ENCODE assay signal across 8 mouse cellular contexts in genomic region chr4:155802741-155803339, GRCm38 (mm10). TPM values are rescaled to one million over a fixed set of nuclear protein-coding genes. Genes with fewer than 3 reads are reported as not detected.
DNase-seq lines count a peak whose midpoint lies in the region; ATAC-seq and TF ChIP-seq lines count a peak whose summit lies in the region.

Mrpl20 (plus strand) TSS chr4:155802878.

- peaks cover 17% of the 10 kb centered on the region for H3K79me2 ChIP-seq in liver, adult 2 months (ENCODE audit: control insufficient read depth, insufficient read depth, low read length)

- peaks cover 23% of the 10 kb centered on the region for H3K4me1 ChIP-seq in forebrain, embryonic 13.5 days
- H3K4me1 ChIP-seq in hindbrain, embryonic 10.5 days (replicated peaks) = peaks cover 23% of the 10 kb centered on the region
- peaks cover 10% of the 10 kb centered on the region for H3K4me1 ChIP-seq in liver, adult 2 months (ENCODE audit: control insufficient read depth, insufficient read depth, low read length)

- no peak for DNase-seq in layer of hippocampus, adult 8-10 months (ENCODE audit: low spot score in 2 of 2)
- no peak for DNase-seq in layer of hippocampus, adult 9-10 months (ENCODE audit: low spot score)
- DNase-seq in adrenal gland, adult 8-10 months = no peak
- no peak for DNase-seq in hindbrain, embryonic 10.5 days (ENCODE audit: low spot score)
- peak; percentile 44 for DNase-seq in liver, adult 2 months (ENCODE audit: extremely low read depth, low read depth, low spot score)
- peak; percentile 21 for DNase-seq in retina, postnatal 1 day
- no peak for DNase-seq in cerebellum, postnatal 10 days

- no peaks in the 10 kb centered on the region for H3K9me3 ChIP-seq in forebrain, embryonic 13.5 days (replicated peaks)
- H3K9me3 ChIP-seq in hindbrain, embryonic 10.5 days = no peaks in the 10 kb centered on the region

- no peaks in the 10 kb centered on the region for H3K27me3 ChIP-seq in forebrain, embryonic 13.5 days
- H3K27me3 ChIP-seq in hindbrain, embryonic 10.5 days (ENCODE audit: insufficient read depth, poor library complexity, severe bottlenecking) = no peaks in the 10 kb centered on the region
- H3K27me3 ChIP-seq in liver, adult 2 months (ENCODE audit: control insufficient read depth, insufficient read depth, low read length) = no peaks in the 10 kb centered on the region

- peak within 1 kb of the TSS; percentile 89 for H3K4me3 ChIP-seq in forebrain, embryonic 13.5 days
- H3K4me3 ChIP-seq in hindbrain, embryonic 10.5 days = peak within 1 kb of the TSS; percentile 85
- peak within 1 kb of the TSS; percentile 92 for H3K4me3 ChIP-seq in liver, adult 2 months (ENCODE audit: insufficient read depth, low read depth, low read length)

- H3K27ac ChIP-seq in forebrain, embryonic 13.5 days = peak within 1 kb of the TSS; percentile 42; the same call in 1 of the 2 replicates
- peak within 1 kb of the TSS; percentile 86 for H3K27ac ChIP-seq in hindbrain, embryonic 10.5 days
- H3K27ac ChIP-seq in liver, adult 2 months (replicated peaks; ENCODE audit: insufficient read depth, low read depth, low read length) = peak within 1 kb of the TSS; percentile 59

- H3K4me2 ChIP-seq in forebrain, embryonic 13.5 days = peak within 1 kb of the TSS; percentile 88

- no peak for TF ChIP-seq POLR2A in liver, adult 2 months (IDR thresholded peaks at IDR 0.05; ENCODE audit: extremely low read depth, insufficient read depth, low read length)

- peaks cover 14% of the 10 kb centered on the region for H3K36me3 ChIP-seq in forebrain, embryonic 13.5 days (ENCODE audit: poor library complexity, severe bottlenecking)
- H3K36me3 ChIP-seq in hindbrain, embryonic 10.5 days = peaks cover 32% of the 10 kb centered on the region
- H3K36me3 ChIP-seq in liver, adult 2 months (ENCODE audit: control insufficient read depth, insufficient read depth, low read length) = peaks cover 11% of the 10 kb centered on the region

- WGBS in forebrain, embryonic 13.5 days = 9% methylated on average over 12 of the region's 12 CpGs
- WGBS in hindbrain, embryonic 10.5 days = 7% methylated on average over 12 of the region's 12 CpGs
- WGBS in liver, adult 2 months = 19% methylated on average over 12 of the region's 12 CpGs

- peak; percentile 16; the same call in 1 of the 2 replicates for TF ChIP-seq CTCF in liver, adult 2 months (IDR thresholded peaks at IDR 0.05; ENCODE audit: low read depth, low read length)

- H3K9ac ChIP-seq in forebrain, embryonic 13.5 days = peak within 1 kb of the TSS; percentile 87
- H3K9ac ChIP-seq in liver, adult 2 months (ENCODE audit: low read depth, low read length) = peak within 1 kb of the TSS; percentile 92

- ATAC-seq in forebrain, embryonic 13.5 days = peak; percentile 28; the same call in 1 of the 2 replicates

RNA-seq across cellular contexts. Expression of gene Mrpl20, which starts in this region (rescaled TPM):
- 10 to 100 TPM; 74.2 to 85.2 (median 78.2) TPM for total RNA-seq in layer of hippocampus, adult 8-10 months (2022)
- 100 to 1,000 TPM; 102 to 144 (median 126) TPM for total RNA-seq in adrenal gland, adult 8-10 months (2022)
- 251 and 266 TPM in 2 replicates for polyA plus RNA-seq in forebrain, embryonic 13.5 days (2015; fragmentation: Nextera tagmentation; extraction: Ambion mirVana)
- 252 and 253 TPM in 2 replicates for polyA plus RNA-seq in hindbrain, embryonic 10.5 days (2016; fragmentation: Nextera tagmentation; extraction: Ambion mirVana)
- total RNA-seq in liver, adult 2 months (2014; rRNA removed) = 72.4 and 73.0 TPM in 2 replicates
- 29.7 and 37.4 TPM in 2 replicates for polyA plus RNA-seq in liver, adult 2 months (2012; rRNA removed)

Comparison
In these comparisons a context has a peak if more than half of its experiments do, and no peak if none do; other contexts are left out.
1. DNase-seq: peak in liver, adult 2 months (single experiment) and retina, postnatal 1 day (single experiment); none in layer of hippocampus, adult 8-10 months (0 of 2), layer of hippocampus, adult 9-10 months (single experiment), adrenal gland, adult 8-10 months (single experiment), hindbrain, embryonic 10.5 days (single experiment) and cerebellum, postnatal 10 days (0 of 2).
2. Peak in every context shown above with its lines, with median percentiles within 50 percentile points of each other: H3K27ac ChIP-seq and H3K4me3 ChIP-seq.